Mouse (Mus musculus) splenic B cell, adult 2 months (primary cell): Measurements from ENCODE around the gene Chmp2a.
"Not testable (repeated sequence)": the region's sequence is repeated elsewhere in the genome, so short reads cannot be mapped to it uniquely, and the experiment has no call there.

ENCODE experiments used
- DNase-seq: peaks from one replicate; pipeline ENCODE4 v3.0.0-alpha.2; 2011; ENCODE audit warnings: low read depth, low spot score
- H3K27me3 ChIP-seq: 2 replicates; pipeline ENCODE4 v1.6.1; 2012; ENCODE audit warnings: mild to moderate bottlenecking, low read length, moderate library complexity, mixed read lengths; ENCODE audit not compliant: control insufficient read depth, poor library complexity, insufficient read depth, severe bottlenecking
- H3K36me3 ChIP-seq: 2 replicates; pipeline ENCODE4 v1.6.1; 2012; ENCODE audit warnings: mild to moderate bottlenecking, low read length, moderate library complexity, mixed read lengths; ENCODE audit not compliant: control insufficient read depth, poor library complexity, insufficient read depth, severe bottlenecking

Gene Chmp2a

DNA sequence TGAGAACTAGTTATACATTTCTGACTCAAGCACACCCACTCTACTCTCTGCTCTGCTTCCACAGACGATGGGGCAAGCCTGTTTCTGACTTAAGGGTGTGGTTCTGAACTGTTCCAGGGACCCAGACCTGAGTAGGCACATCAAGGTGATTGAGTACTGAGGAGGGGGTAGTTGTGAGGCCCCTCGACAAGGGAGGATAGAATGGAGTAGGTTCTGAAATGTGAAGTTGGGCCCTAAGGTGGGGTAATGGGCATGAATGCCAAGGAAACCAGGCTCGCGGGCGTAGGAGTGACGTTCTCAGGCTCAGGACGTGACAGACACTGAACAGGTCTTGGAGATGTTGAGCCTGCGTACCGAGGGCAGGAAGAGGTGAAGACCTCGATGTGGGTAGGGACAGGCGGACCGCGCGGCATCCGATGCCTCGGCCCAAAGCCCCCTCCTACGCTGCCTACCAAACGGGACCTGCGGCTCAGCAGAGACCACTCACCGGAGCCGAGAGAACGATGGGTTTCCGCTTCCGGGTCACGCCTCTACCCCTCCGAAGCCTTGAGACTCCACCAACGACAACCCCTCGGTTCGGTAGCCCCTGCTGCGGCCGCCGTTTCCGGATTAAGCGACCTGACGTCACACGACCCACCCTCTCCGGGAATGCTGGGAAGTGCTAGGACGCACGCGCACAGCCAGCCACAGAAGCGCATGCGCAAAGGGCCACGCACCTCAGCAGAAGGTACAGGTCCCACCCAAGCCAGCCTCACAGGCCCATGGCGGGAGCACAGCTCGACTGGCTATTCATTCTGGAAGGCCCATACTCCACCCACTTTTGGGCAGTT is at the start of gene Chmp2a:
TSS of gene Chmp2a (minus strand) at position 660 of the 830 bp plus-strand sequence.
- Histone ChIP-seq H3K36me3 (peaks cover 8% of the 10 kb centered on the region), H3K27me3 (no peaks in the 10 kb centered on the region)
- DNase-seq: peak; percentile 98

DNA sequence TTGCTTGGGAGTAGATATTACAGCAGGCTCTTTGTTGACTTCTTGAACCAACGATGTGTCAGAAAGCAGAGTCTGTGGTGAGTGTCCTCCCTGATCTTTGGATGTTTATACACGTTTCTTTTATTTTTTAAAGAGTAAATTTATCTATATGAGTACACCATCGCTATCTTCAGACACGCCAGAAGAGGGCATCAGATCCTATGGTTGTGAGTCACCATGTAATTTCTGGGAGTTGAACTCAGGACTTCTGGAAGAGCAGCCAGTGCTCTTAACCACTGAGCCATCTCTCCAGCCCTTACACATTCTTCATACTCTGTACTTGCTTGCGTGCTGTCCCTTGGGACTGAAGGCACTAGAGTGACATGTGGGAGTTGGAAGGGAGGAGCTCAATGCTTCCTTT is 37.7 kb upstream of the Chmp2a start:
- Histone ChIP-seq H3K36me3 (no peaks in the 10 kb centered on the region), H3K27me3 (no peaks in the 10 kb centered on the region)
- no peak for DNase-seq

DNA sequence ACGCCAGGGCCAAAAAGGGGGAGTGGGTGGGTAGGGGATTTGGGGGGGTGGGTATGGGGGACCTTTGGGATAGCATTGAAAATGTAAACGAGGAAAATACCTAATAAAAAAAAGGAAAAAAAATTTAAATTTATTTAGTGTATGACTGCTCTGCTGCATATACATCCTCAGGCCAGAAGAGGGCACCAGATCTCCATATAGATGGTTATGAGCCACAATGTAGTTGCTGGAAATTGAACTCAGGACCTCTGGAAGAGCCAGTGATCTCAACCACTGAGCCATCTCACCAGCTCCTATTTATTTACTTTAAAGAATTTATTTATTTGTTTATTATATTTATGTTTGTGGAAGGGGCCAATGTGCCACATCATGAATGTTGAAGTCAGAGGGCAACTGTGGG is 28.8 kb upstream of the Chmp2a start:
- not testable (repeated sequence) for H3K36me3 ChIP-seq, H3K27me3 ChIP-seq
- DNase-seq: peak; percentile 54

DNA sequence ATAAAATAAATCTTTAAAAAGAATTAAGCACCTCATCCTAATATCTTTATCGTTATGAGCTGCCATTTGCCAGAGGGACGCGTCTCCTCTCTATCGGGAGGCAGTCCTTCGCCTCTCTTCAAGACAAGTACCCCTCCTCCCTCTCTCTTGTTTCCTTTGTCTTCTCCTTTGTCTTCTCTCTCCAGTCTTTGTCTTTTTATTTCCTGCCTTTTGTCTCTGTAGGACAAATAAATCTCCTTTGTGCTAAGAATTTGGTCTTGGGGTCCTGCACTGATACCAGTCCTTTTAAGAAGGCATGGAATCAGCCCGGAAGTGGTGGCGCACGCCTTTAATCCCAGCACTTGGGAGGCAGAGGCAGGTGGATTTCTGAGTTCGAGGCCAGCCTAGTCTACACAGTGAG is 24.9 kb upstream of the Chmp2a start:
- H3K27me3 ChIP-seq: no peaks in the 10 kb centered on the region
- no peak for DNase-seq

DNA sequence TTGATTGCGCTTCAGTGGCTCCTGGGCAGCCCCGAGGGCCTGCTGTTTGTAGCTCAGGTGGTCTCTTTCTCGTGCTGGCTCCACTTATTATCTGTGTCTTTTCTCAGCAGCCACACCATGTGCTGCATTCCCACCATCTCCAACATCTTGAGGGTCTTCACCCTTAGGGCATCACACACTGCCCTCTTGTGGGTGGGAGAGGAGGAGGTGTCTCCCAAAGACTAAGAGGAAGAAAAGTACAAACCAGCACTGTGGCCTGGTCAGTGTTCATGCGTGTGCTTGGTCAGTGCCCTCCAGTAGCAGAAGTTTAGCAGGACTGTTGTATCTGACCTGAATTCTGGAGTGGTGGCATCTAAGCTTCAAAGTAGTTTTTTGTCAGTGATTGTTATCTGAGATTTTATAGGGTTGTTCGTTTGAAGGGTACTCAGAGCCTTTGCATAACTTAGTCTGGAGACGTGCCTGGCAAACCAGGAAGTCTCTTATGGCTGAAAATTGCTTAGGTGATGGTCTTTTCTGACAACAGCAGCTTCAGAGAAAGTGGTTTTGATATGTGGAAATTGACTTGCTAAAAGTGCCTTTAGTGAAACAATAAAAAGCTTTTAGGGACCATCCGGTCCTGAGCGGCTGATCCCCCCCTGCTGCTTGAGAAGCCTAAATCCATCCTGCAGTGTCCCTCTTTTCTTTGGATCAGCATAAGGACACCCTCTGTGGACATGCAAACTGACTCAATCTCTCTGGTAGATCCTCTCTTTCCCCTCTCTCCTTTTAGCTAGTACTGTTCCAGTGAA is 22.5 kb upstream of the Chmp2a start:
- DNase-seq: no peak
- Histone ChIP-seq H3K36me3 (no peaks in the 10 kb centered on the region), H3K27me3 (no peaks in the 10 kb centered on the region)

More for the DNA sequence above, 24.9 kb upstream of the Chmp2a start:
- H3K36me3 ChIP-seq: no peaks in the 10 kb centered on the region

DNA sequence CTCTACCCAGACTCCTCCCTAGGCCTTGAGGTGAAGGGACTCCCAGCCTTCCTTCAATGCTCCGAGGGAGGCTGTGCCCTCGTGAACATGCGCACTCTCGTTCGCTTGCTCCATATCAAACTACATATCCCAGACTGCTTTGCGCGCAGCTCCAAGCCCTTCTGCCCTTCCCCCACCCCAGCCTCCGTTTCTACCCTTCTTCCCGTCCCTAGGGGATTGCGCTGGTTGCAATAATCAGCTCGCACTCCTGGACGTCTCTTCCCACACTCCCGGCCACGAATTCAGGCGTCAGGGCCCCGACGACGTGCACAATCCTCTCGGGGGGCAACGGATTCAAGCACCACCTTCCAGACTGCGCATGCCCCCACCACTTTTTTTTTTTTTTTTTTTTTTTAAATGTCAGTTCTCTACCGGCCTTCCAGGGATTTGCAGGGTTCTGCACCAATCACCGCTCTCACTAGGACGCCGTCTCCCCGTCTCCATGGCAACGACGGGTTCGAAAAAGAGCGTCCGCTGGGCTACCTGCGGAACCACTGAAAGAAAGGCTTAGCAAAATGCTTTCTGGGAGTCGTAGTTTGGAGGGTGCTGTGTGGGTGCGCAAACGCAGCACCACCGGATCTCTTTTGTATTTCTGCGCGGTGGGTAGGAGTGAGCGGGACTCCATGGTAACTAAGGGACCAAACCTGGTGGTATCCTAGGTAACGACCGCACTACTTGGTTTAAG is 19.8 kb upstream of the Chmp2a start, which contains the start of gene Mzf1:
TSS of gene Mzf1 (minus strand) at position 478 of the 724 bp plus-strand sequence.
- H3K36me3 ChIP-seq: no peaks in the 10 kb centered on the region
- no peaks in the 10 kb centered on the region for H3K27me3 ChIP-seq
- DNase-seq: peak; percentile 97

DNA sequence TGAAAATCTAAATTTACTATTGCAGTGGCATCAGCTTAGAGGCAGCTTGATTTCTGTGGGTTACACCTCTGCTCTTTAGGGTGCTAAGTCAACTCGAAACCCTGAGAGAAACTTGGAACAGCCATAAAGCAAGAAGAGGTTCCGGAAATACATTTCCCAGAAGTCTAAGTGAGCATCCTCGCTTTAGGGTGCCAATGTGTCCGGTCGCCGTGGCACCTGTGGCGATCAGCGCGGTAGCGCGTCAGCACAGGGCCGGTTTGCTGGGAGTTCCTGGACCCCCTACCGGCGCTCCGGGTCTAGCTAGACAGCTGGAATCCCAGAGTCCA is 19.3 kb upstream of the Chmp2a start:
- Histone ChIP-seq H3K27me3 (no peaks in the 10 kb centered on the region), H3K36me3 (no peaks in the 10 kb centered on the region)
- no peak for DNase-seq

DNA sequence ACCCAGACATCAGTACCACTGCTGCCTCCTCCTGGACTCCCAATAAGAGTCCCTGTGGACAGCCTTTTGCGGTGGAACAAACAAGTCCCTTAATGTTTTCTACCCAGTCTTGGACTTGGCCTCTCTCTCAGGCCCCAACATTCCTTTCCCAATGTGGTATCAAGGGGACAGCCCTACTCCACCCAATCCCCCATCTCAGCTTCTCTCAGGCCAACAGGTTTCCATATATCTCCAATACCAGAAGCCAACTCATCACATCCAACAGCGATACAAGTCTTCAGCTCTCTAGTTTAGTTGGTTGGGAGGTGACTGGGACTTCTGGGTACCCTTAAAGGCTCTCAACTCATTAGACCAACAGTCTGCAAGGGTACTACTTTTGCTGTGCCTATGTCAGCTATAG is 18.9 kb upstream of the Chmp2a start:
- Histone ChIP-seq H3K27me3 (no peaks in the 10 kb centered on the region), H3K36me3 (no peaks in the 10 kb centered on the region)
- no peak for DNase-seq

DNA sequence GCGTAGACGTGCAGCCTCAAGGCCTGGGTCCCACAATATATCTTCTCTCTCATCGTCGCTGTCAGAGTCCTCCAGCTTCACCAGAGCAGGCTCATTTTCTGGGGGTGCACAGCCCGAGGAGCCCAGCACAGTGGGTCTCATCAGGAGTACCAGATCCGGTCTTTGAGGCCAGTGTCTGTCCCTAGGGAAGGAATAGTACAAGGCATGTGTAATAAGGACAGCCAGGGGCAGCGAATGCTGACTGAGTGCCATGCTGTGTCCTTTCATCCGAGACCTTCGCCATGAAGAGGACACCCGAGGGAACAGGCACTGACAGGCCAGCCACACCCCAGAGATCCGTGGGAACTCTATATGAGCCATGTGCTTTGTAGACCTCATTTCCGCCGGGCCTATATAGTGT is 18.4 kb upstream of the Chmp2a start:
- Histone ChIP-seq H3K27me3 (no peaks in the 10 kb centered on the region), H3K36me3 (no peaks in the 10 kb centered on the region)
- no peak for DNase-seq

DNA sequence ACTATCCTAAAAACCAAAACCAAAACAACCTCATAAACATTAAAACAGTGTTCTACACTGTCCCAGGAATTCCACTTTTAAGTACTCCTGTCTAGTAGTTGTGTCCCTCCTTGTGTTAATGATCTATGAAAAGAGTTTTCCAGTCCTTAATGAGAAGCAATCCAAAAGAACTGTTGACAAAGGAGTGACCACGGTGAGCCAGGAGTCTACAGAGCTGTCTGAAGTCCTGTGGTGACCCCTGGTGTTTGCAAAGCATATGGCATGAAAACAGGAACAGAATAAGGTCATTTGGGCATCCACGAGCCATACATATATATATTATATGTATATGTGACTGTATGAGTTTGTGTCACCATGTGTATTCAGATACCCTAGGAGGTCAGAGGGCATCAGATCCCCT is 11.5 kb upstream of the Chmp2a start:
- peak; percentile 89 for DNase-seq
- Histone ChIP-seq H3K27me3 (no peaks in the 10 kb centered on the region), H3K36me3 (no peaks in the 10 kb centered on the region)

DNA sequence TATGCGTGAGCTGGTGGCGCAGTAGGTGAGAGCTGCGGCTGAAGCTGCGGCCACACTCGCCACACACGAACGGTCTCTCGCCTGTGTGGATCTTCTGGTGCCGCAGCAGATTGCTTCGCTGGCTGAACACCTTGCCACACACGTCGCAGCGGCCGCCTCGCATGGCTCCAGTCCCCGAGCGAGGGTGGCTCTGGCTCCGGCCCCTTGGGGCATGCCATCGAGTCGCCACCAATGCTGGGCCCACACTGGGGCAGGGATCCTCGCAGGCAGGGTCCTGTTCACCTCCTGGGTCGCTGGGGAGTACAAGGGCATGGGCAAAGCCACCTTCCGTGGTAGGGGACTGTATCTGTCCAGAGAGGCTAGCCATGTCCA is 9.6 kb upstream of the Chmp2a start:
- no peaks in the 10 kb centered on the region for H3K27me3 ChIP-seq
- H3K36me3 ChIP-seq: no peaks in the 10 kb centered on the region
- no peak for DNase-seq

DNA sequence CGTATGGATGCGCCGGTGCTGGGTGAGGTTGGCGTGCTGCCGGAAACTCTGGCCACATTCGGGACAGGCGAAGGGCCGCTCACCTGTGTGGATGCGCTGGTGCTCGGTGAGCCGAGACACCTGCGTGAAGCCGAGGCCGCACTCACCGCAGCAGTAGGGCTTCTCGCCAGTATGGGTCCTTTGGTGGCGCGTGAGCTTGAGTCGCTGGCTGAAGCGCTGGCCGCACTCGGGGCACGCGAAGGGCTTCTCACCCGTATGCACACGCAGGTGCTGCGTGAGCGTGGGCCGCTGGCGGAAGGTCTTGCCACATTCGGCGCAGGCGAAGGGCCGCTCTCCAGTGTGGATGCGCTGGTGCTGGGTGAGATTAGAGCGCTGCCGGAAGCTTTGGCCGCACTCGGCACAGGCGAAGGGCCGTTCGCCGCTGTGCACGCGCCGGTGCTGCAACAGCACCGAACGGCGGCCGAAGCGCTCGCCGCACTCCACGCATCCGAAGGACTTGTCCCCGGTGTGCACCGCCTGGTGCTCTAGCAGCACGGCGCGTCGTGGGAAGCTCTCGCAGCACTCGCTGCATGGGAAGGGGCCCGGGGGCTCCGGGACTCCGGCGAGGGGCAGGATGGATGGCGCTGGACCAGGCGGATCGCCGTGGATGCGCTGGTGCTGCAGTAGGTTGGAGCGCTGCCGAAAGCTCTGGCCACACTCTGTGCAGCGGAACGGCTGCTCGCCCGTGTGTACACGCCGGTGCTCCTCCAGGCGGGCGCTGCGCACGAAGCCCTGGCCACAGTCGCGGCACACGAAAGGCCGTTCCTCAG is 9.0 kb upstream of the Chmp2a start:
- DNase-seq: no peak

DNA sequence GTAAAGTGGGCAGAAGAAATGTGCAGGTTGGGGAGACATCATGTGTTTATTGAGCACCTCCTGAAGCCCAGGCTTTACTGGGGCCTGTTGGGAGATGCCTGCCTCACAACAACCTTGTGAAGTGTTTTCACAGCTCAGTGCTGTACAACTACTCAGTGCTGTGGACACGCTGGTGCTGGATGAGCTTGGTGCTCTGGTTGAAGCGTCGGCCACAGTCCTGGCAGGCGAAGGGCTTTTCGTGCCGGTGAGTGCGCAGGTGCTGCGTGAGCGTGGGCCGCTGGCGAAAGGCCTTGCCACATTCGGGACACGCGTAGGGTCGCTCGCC is 8.5 kb upstream of the Chmp2a start:
- Histone ChIP-seq H3K27me3 (no peaks in the 10 kb centered on the region), H3K36me3 (no peaks in the 10 kb centered on the region)
- DNase-seq: no peak

More for the DNA sequence above, 9.0 kb upstream of the Chmp2a start:
- H3K36me3 ChIP-seq: no peaks in the 10 kb centered on the region
- H3K27me3 ChIP-seq: no peaks in the 10 kb centered on the region

DNA sequence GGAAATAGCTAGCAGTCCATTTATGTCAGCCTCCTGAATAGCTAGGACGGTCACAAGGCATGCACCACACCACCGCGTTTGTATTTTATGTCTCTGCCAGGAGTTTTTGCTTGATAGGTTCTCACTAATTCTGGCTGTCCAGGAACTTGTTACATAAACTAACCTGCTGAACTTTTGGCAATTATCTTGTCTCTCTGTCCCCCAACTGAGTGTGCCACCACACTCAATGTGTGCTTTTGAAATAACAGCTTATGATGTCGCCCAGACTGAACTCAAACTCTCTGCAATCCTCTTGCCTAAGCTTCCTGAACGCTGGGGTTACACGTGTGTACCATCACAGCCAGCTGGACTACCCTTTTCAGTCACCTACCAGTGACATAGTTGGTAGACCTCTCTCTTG is 7.9 kb upstream of the Chmp2a start:
- H3K27me3 ChIP-seq: no peaks in the 10 kb centered on the region
- H3K36me3 ChIP-seq: no peaks in the 10 kb centered on the region
- DNase-seq: no peak
